Mouse (Mus musculus) liver, adult (tissue): Measurements from ENCODE around the gene Tmprss12.

Experiments
- GATA4 ChIP-seq: IDR thresholded peaks from 2 replicates; pipeline ENCODE4 v1.6.1; 2014; ENCODE audit warnings: mild to moderate bottlenecking, low read length; ENCODE audit not compliant: insufficient replicate concordance

Gene Tmprss12

DNA sequence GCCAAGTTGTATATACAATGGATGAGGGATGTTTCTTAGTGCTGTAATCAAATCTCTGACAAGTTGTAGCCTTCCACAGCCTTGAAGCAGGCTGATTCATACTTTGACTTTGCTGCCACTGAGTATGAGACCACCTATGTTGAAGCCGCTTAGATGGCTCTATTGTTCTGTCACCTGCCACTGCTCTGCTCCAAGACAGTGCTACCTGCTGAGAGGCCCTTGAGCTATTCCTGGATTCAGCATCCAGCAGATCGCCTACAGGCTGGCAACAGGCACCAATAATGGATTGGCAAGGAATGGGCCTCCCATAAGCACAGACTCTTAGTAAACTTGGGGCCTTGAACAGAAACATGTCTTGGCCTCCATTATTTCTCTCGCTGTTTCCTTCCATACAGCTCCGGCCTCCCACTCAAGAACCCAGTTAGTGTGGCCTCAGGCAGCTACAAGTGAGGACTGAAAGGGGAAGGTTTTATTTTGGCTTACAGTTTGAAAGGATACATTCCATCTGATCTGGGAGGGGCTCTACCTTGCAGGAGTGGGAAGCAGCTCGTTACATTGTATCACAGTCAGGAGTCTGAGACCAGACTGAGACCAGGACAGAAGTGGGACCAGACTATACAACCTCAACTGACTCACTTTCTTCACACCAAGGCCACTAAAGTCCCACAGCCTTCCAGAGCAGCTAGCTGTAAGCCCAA is 34.0 kb downstream of the Tmprss12 start:
- no peak for TF ChIP-seq GATA4

GRCm38 (mm10) chr15:100319884-100320283 is 39.2 kb downstream of the Tmprss12 start:
- TF ChIP-seq GATA4, result no peak

DNA sequence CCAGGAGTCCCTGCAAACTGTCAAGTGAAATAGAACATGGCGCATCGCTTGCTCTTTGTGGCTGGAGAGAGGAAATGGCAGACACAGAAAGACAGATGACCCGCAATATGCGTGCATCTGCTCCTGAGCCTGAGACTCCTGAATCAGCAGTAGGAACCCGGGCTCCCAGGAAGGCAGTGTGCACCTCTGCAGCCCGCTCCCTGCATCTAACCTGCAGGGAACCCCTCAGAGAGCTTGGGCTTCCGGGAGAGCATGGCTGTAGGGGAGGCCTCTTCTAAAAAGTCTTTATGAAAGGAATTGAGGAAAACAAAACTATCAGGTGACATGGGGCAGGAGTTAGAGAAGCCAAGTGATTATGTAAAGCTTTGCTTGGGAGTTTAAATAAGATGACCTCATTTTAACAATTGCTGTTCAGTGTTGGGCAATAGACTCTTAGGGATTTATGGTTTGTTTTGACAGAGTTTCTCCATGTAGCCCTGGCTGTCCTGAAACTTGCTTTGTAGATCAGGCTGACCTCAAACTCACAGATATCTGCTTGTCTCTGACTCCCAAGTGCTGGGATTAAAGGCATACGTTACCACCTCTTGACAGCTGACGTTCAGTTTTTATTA is 39.8 kb downstream of the Tmprss12 start:
- TF ChIP-seq GATA4, result no peak

DNA sequence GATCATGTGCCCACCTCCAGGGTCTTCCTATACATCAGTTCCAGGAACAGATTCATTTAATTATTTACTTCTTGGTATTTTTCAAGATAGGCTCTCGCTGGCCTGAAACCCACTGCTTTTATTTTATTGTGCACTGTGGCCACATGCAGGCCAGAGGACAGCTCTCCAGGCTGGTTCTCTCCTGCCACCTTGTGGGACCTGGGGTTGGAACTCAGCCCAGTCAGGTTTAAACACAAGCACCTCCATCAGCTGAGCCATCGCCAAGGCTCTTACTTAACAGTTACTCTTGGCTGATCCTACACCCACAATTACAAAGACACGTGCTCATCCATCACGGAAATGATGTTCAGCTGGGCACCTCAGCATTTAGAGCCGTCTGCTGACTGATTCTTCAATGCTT is 40.5 kb downstream of the Tmprss12 start:
- no peak for TF ChIP-seq GATA4

DNA sequence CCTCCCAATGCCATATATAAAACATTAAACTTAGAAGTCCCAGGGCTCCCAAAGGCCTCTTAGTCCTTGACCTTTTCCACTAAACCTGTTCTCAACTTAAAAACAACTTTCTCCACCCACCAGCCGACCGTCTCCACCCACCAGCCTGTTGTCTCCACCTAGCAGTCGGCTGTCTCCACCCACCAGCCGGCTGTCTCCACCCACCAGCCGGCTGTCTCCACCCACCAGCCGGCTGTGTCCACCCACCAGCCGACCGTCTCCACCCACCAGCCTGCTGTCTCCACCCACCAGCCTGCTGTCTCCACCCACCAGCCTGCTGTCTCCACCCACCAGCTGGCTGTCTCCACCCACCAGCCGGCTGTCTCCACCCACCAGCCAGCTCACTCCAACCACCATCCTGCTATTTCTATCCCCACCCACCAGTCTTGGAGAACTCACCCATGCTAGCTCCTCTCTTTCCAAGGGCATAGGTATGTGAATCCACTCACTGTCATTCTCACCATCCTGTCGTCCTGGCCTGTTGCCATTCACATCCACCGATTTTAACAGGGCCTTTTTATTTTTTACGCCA is 43.5 kb downstream of the Tmprss12 start:
- no peak for TF ChIP-seq GATA4

- TF ChIP-seq GATA4, result no peak
Observed at GRCm38 (mm10) chr15:100325235-100325634, 44.6 kb downstream of the Tmprss12 start.

GRCm38 (mm10) chr15:100330739-100331138 is 50.1 kb downstream of the Tmprss12 start:
- TF ChIP-seq GATA4, result no peak

- TF ChIP-seq GATA4, result no peak
Observed at GRCm38 (mm10) chr15:100334629-100335028, 54.0 kb downstream of the Tmprss12 start, which contains the start of gene Mettl7a3. TSS of gene Mettl7a3 (plus strand) at chr15:100334929.
